Mouse (Mus musculus): ENCODE data around the gene Sv2a. TPM values are rescaled to one million over a fixed set of nuclear protein-coding genes. Genes with fewer than 3 reads are reported as not detected.

The Sv2a gene
- total RNA-seq, 1 experiment from 2014 or later = 1.3 TPM

DNA sequence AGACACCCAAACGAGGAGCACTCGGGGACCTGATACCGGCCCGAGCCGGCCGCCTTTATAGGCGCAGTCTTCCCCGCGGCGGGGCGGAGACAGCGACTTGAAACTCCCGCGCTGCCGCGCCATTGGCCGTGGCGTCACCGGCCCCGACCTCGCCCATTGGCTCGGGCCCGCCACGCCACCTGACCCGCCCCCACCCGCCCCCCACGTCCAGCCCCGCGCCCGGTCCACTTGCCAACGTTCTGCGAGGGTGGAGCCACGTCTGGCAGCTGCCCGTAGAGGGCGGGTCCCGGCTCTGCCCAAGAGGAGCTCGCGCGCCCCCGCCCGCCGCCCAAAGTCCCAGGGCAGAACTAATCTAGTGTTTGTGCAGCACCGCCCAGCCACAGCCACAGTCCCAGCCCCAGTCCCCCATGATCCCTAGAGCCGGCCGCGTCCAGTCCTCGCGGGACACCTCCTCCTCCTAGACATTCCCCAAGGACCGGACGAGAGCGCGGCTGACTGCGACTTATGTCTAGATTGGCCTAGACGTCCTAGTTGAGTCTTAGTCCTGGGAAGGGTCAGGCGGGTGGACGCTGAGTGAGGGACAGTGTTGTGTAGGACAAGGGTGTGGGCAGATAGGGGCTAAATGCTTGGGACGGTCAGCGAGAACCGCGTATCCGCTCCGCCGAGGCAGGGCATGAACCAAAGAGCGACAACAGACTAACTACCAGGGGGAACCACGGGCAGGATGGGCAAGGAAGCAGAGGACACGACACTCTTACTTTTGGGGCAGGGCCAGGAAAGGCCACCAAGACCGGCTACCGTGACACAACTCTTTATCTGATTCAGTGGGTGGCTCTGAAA, 58.2 kb downstream of the Sv2a start, which contains the start of gene Hist2h3c2:
TSS of gene Hist2h3c2 (minus strand) at position 174 of the 840 bp plus-strand sequence.
- peak; percentile 65 for ATAC-seq (replicated peaks; ENCODE audit: low read depth, poor library complexity, severe bottlenecking)

DNA sequence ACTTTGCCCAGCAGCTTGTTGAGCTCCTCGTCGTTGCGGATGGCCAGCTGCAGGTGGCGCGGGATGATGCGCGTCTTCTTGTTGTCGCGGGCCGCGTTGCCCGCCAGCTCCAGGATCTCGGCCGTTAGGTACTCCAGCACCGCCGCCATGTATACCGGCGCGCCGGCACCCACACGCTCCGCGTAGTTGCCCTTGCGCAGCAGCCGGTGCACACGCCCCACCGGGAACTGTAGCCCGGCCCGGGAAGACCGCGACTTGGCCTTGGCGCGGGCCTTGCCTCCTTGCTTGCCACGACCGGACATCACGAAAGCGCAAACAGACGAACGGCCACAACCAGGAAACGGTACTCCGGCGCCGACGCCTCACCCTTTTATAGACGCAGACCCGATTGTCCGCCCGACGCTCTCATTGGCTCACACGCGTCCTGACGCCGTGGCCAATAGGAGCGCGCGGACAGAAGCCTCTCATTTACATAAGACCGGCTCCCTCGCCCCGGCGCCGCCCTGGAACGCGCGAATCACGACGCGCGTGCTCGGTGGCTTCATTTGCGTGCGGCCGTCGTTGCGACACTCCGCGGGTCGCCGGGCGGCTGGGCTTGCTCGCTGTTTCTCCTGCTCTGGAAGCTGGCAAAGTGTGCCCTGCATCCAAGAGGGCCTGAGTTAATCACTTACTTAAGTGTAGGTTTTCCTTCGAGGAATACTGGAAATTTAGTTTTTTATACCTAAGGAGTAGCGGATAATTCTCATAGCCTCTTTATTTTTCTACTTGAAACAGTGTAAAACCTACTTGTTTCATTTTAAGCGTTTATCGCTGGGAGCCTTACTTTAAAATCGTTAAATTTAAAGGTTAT, 59.2 kb downstream of the Sv2a start, which contains the start of gene Hist2h2aa2:
TSS of gene Hist2h2aa2 (minus strand) at position 328 of the 850 bp plus-strand sequence.
- peak; percentile 64 for ATAC-seq (replicated peaks; ENCODE audit: low read depth, poor library complexity, severe bottlenecking)

DNA sequence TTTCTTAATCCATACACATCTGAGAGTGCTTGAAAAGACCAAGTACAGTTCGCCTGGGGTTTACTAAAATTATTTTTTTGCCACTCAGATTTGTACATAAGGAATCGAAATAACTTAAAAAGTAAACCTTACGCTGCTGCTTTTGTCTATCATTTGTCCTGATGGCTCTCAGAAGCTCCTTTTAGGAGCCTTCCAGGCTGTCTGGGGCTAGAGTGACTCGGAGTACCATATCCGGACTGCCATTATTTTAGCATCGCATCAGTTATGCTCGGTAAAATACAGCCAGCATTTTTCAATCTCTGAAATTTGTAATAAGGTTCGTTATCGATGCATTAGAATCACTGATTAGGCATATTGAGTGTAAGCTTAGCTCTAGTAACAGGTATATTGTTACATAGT, 59.8 kb downstream of the Sv2a start:
- no peak for ATAC-seq (replicated peaks; ENCODE audit: low read depth, poor library complexity, severe bottlenecking)

DNA sequence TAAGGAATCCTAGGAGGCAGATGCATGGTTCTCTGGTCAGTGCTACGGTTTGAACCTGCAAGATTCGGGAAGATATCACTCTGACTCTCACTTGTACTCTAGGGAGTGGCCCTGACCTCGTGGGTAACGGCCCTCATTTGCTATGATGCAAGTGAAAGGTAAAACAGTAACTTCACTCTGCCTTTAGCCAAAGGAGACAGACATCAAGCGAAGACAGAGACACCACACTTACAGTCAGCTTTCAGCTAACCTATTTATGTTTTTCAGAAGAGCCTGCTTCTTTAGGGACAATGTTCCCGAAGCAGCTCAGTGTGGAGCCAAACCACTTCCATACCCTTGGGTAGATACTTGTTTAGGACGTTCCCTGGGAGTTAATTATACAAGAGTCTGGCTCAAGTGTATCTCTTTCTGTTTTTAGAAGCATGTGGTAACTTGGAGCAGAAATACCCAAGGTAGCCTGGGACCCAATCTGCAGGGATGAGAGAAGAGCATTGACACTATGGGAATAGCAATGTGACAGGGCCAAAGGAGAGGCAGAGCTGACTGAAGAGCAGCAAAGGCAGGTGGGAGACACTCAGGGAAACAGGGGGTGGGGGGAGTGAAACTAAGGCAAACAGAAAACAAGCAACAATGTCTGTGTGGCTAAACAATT, 63.1 kb downstream of the Sv2a start:
- no peak for ATAC-seq (replicated peaks; ENCODE audit: low read depth, poor library complexity, severe bottlenecking)

Other genes starting within 250 kb of the Sv2a start
- gene Plekho1, start 185.2 kb upstream of the Sv2a start, total RNA-seq (2017) = 28.9 and 33.8 TPM in 2 replicates
- gene Vps45, start 122.7 kb upstream of the Sv2a start, total RNA-seq (2017) = 19.6 and 35.9 TPM in 2 replicates
- gene Otud7b, start 76.6 kb upstream of the Sv2a start, total RNA-seq (2017) = 10.9 and 11.8 TPM in 2 replicates
- gene Mtmr11, start 19.1 kb upstream of the Sv2a start, total RNA-seq (2017) = 0.09 TPM in 1 of 2 replicates, not detected in the other
- gene Sf3b4, start 8.8 kb upstream of the Sv2a start, total RNA-seq (2017) = 30.4 and 37.3 TPM in 2 replicates
- gene Bola1, start 38.6 kb downstream of the Sv2a start, total RNA-seq (2017) = 21.6 and 38.2 TPM in 2 replicates
- 81.8 and 97.7 TPM in 2 replicates for gene Hist2h2ab, start 38.7 kb downstream of the Sv2a start, total RNA-seq (2017)
- 2,555 and 2,638 TPM in 2 replicates for gene Hist2h2ac, start 39.7 kb downstream of the Sv2a start, total RNA-seq (2017)
- gene Hist2h2be, start 40.0 kb downstream of the Sv2a start, total RNA-seq (2017) = 6.6 and 8.3 TPM in 2 replicates
- gene Hist2h3c2, start 58.0 kb downstream of the Sv2a start, total RNA-seq (2017) = 96.1 and 129 TPM in 2 replicates
- 1,358 and 3,626 TPM in 2 replicates for gene Hist2h2aa2, start 59.1 kb downstream of the Sv2a start, total RNA-seq (2017)
- 5,131 and 5,822 TPM in 2 replicates for gene Hist2h2aa1, start 64.3 kb downstream of the Sv2a start, total RNA-seq (2017)
- gene Hist2h3c1, start 65.5 kb downstream of the Sv2a start, total RNA-seq (2017) = 2.7 and 18.3 TPM in 2 replicates
- gene Hist2h4, start 82.2 kb downstream of the Sv2a start, total RNA-seq (2017) = 101 and 120 TPM in 2 replicates
- 296 and 352 TPM in 2 replicates for gene Hist2h3b, start 87.5 kb downstream of the Sv2a start, total RNA-seq (2017)
- gene Hist2h2bb, start 88.6 kb downstream of the Sv2a start, total RNA-seq (2017) = 6,356 and 6,932 TPM in 2 replicates
- not detected in 2 replicates for gene Fcgr1, start 112.8 kb downstream of the Sv2a start, total RNA-seq (2017)

Measured in common myeloid progenitor, adult 5-6 weeks (primary cell).